ENCODE assay signal across 8 mouse cellular contexts in the genomic region with DNA sequence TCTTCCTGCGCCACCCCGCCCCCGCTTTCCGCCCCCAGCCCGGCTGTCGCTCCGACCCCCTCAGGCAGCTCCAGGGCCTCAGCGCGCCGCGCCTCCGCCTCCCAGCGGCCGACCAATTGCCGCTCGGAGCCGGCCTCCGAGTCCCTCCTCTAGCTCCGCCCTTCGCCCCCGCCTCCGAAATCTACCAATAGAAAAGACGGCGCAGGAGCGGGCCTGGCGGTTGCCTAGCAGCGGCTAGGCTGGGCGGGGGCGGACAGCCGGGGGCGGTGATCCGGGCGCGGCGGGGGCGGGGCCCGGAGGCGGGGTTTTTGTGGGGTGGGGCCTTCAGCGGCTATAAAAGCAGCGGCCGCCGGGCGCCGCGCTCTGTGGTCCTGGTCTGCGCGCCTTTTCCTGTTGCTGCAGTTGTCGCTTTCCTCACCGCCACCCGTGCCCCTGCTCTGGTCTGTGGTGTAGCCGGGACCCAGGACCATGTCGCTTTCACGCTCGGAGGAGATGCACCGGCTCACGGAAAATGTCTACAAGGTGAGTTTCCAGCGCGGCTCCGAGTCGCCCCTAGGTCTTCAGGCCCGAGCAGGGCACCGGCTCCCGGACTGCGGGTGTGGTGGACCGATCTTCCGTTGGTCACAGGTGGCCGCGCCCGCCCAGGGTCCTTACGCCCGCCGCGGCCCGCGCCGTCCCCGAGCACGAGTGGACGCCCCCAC. TPM values are rescaled to one million over a fixed set of nuclear protein-coding genes. Genes with fewer than 3 reads are reported as not detected.
DNase-seq lines count a peak whose midpoint lies in the region; ATAC-seq and TF ChIP-seq lines count a peak whose summit lies in the region.

Gene Baiap2 (plus strand): TSS at position 37 of the 701 bp plus-strand sequence.

- no peaks in the 10 kb centered on the region for H3K27me3 ChIP-seq in forebrain, embryonic 16.5 days (replicated peaks; ENCODE audit: control insufficient read depth, insufficient read depth, low read length)
- H3K27me3 ChIP-seq in lung, embryonic 14.5 days (ENCODE audit: insufficient read depth, low read length): no peaks in the 10 kb centered on the region
- H3K27me3 ChIP-seq in thymus, adult 2 months (ENCODE audit: control insufficient read depth, insufficient read depth, low read length): no peaks in the 10 kb centered on the region

- ATAC-seq in forebrain, embryonic 16.5 days: peak; percentile 95
- ATAC-seq in lung, embryonic 14.5 days (ENCODE audit: insufficient read depth): peak; percentile 94

- peak; percentile 99 for TF ChIP-seq POLR2A in olfactory bulb, adult 2 months (IDR thresholded peaks at IDR 0.05; ENCODE audit: insufficient read depth, low read depth, low read length)
- peak; percentile 98 for TF ChIP-seq POLR2A in thymus, adult 2 months (IDR thresholded peaks at IDR 0.05; ENCODE audit: control insufficient read depth, extremely low read depth, insufficient read depth, low read length, poor library complexity)

- peak; percentile 48 for TF ChIP-seq CTCF in layer of hippocampus, adult 2 months (conservative IDR thresholded peaks at IDR 0.05)
- no peak for TF ChIP-seq CTCF in lung, embryonic 14.5 days (IDR thresholded peaks at IDR 0.05; ENCODE audit: low read depth)
- no peak for TF ChIP-seq CTCF in olfactory bulb, adult 2 months (IDR thresholded peaks at IDR 0.05; ENCODE audit: insufficient read depth, low read depth, low read length)
- no peak for TF ChIP-seq CTCF in thymus, adult 2 months (IDR thresholded peaks at IDR 0.05; ENCODE audit: borderline replicate concordance, control insufficient read depth, extremely low read depth, insufficient read depth, low read length, poor library complexity)

- H3K27ac ChIP-seq in ES-E14 (ENCODE audit: insufficient read depth, low read depth, low read length, poor library complexity, severe bottlenecking): no peak within 1 kb of the TSS
- H3K27ac ChIP-seq in forebrain, embryonic 16.5 days (ENCODE audit: low read length): peak within 1 kb of the TSS; percentile 92
- peak within 1 kb of the TSS; percentile 99 for H3K27ac ChIP-seq in layer of hippocampus, adult 2 months
- H3K27ac ChIP-seq in lung, embryonic 14.5 days (ENCODE audit: low read depth): peak within 1 kb of the TSS; percentile 81
- peak within 1 kb of the TSS; percentile 95 for H3K27ac ChIP-seq in olfactory bulb, adult 2 months (ENCODE audit: insufficient read depth, low read depth, low read length)
- H3K27ac ChIP-seq in thymus, adult 2 months (ENCODE audit: control insufficient read depth, insufficient read depth, low read length): no peak within 1 kb of the TSS

- intact Hi-C loops in heart, postnatal 36 days (cut with DNase I): loop anchor here (2.0 to 5.0 kb wide), 2 partner anchors 26 to 144 kb away; partner anchors contain the start of gene Cep131

- under 1% methylated on average over 51 of the region's 79 CpGs for WGBS in forebrain, embryonic 16.5 days
- WGBS in lung, embryonic 14.5 days: under 1% methylated on average over 67 of the region's 79 CpGs
- WGBS in olfactory bulb, adult 2 months: under 1% methylated on average over 78 of the region's 79 CpGs
- WGBS in thymus, adult 2 months: under 1% methylated on average over 78 of the region's 79 CpGs

- H3K9ac ChIP-seq in ES-E14 (ENCODE audit: insufficient read depth, low read depth, low read length, poor library complexity, severe bottlenecking): peak within 1 kb of the TSS; percentile 75
- peak within 1 kb of the TSS; percentile 79 for H3K9ac ChIP-seq in forebrain, embryonic 16.5 days (replicated peaks; ENCODE audit: low read depth, low read length)
- H3K9ac ChIP-seq in lung, embryonic 14.5 days: peak within 1 kb of the TSS; percentile 75

- DNase-seq in ES-E14 (ENCODE audit: low read depth, low spot score): peak; percentile 97
- peak; percentile 98 for DNase-seq in cerebellum, adult 11-12 months
- peak; percentile 96 to 97 for DNase-seq in heart, postnatal 36 days
- peak; percentile 98 to 99 for DNase-seq in layer of hippocampus, adult 2 months (ENCODE audit: low spot score in 2 of 2)
- DNase-seq in lung, embryonic 14.5 days: peak; percentile 99
- peak; percentile 99 for DNase-seq in thymus, adult 2 months

- peaks cover 10 to 29% of the 10 kb centered on the region in 2 experiments for H3K4me1 ChIP-seq in ES-E14 (ENCODE audit: control insufficient read depth in 2 of 2, insufficient read depth in 2 of 2, low read length in 2 of 2, poor library complexity in 1 of 2)
- H3K4me1 ChIP-seq in forebrain, embryonic 16.5 days (replicated peaks; ENCODE audit: control insufficient read depth, insufficient read depth, low read length): peaks cover 60% of the 10 kb centered on the region
- H3K4me1 ChIP-seq in lung, embryonic 14.5 days (ENCODE audit: insufficient read depth): peaks cover 33% of the 10 kb centered on the region
- H3K4me1 ChIP-seq in olfactory bulb, adult 2 months (ENCODE audit: control insufficient read depth, insufficient read depth, low read length): peaks cover 52% of the 10 kb centered on the region
- H3K4me1 ChIP-seq in thymus, adult 2 months (replicated peaks; ENCODE audit: control insufficient read depth, insufficient read depth, low read length): peaks cover 45% of the 10 kb centered on the region

- H3K4me2 ChIP-seq in forebrain, embryonic 16.5 days (ENCODE audit: low read length): peak within 1 kb of the TSS; percentile 97
- H3K4me2 ChIP-seq in lung, embryonic 14.5 days: peak within 1 kb of the TSS; percentile 98

- H3K9me3 ChIP-seq in ES-E14 (ENCODE audit: control insufficient read depth, insufficient read depth, low read depth, low read length): no peaks in the 10 kb centered on the region
- H3K9me3 ChIP-seq in forebrain, embryonic 16.5 days (ENCODE audit: control insufficient read depth, low read length): no peaks in the 10 kb centered on the region
- no peaks in the 10 kb centered on the region for H3K9me3 ChIP-seq in lung, embryonic 14.5 days (ENCODE audit: low read depth, low read length)

- peak within 1 kb of the TSS; percentile 80 to 98 for H3K4me3 ChIP-seq in ES-E14 (ENCODE audit: insufficient read depth in 1 of 2, low read depth in 1 of 2, low read length in 2 of 2, poor library complexity in 1 of 2, severe bottlenecking in 1 of 2)
- H3K4me3 ChIP-seq in forebrain, embryonic 16.5 days (replicated peaks; ENCODE audit: low read length): peak within 1 kb of the TSS; percentile 76
- H3K4me3 ChIP-seq in layer of hippocampus, adult 2 months: peak within 1 kb of the TSS; percentile 91
- peak within 1 kb of the TSS; percentile 76 for H3K4me3 ChIP-seq in lung, embryonic 14.5 days (ENCODE audit: low read depth, low read length)
- peak within 1 kb of the TSS; percentile 97 for H3K4me3 ChIP-seq in olfactory bulb, adult 2 months (ENCODE audit: insufficient read depth, low read depth, low read length)
- H3K4me3 ChIP-seq in thymus, adult 2 months (ENCODE audit: control insufficient read depth, insufficient read depth, low read length): peak within 1 kb of the TSS; percentile 68

- H3K36me3 ChIP-seq in ES-E14 (ENCODE audit: control insufficient read depth, insufficient read depth, low read length, poor library complexity, severe bottlenecking): no peaks in the 10 kb centered on the region
- H3K36me3 ChIP-seq in forebrain, embryonic 16.5 days (ENCODE audit: control insufficient read depth, insufficient read depth): no peaks in the 10 kb centered on the region
- H3K36me3 ChIP-seq in lung, embryonic 14.5 days (ENCODE audit: insufficient read depth): no peaks in the 10 kb centered on the region
- no peaks in the 10 kb centered on the region for H3K36me3 ChIP-seq in thymus, adult 2 months (ENCODE audit: control insufficient read depth, insufficient read depth, low read length)

- in situ Hi-C loops in ES-E14 (cut with MboI; ENCODE audit: low sequenced_read_pairs in 2 of 2, unreplicated experiment in 2 of 2): no loop called here

TF ChIP-seq in ES-E14, 5 proteins besides CTCF, POLR2A, EP300 and RAD21:
- no peak for TF ChIP-seq CHD2 (IDR thresholded peaks at IDR 0.05; ENCODE audit: low read depth, low read length)
- no peak for TF ChIP-seq ZNF384 (IDR thresholded peaks at IDR 0.05; ENCODE audit: low read depth, low read length)
- TF ChIP-seq ZC3H11A (IDR thresholded peaks at IDR 0.05; ENCODE audit: borderline replicate concordance, low read depth, low read length): no peak
- no peak for TF ChIP-seq MAFK (IDR thresholded peaks at IDR 0.05; ENCODE audit: insufficient read depth, low read depth, low read length)
- no peak for TF ChIP-seq HCFC1 (IDR thresholded peaks at IDR 0.05; ENCODE audit: borderline replicate concordance, insufficient read depth, low read length)

RNA-seq across cellular contexts. Expression of gene Baiap2, which starts in this region (rescaled TPM):
- total RNA-seq in ES-E14 (2012; rRNA removed): 21.8 and 23.3 TPM in 2 replicates
- polyA plus RNA-seq in forebrain, embryonic 16.5 days (2015; fragmentation: Nextera tagmentation; extraction: Ambion mirVana): 36.5 and 38.7 TPM in 2 replicates
- total RNA-seq in heart, postnatal 36 days (2021): 10 to 100 TPM in 1 of 2 experiments, 1 to 10 TPM in 1; 4.4 to 12.0 TPM
- 100 to 1,000 TPM; 244 to 257 TPM for total RNA-seq in layer of hippocampus, adult 2 months (2021)
- 20.4 and 20.5 TPM in 2 replicates for polyA plus RNA-seq in lung, embryonic 14.5 days (2014; fragmentation: Nextera tagmentation; extraction: Ambion mirVana)
- polyA plus RNA-seq in olfactory bulb, adult 2 months (2012; ENCODE audit: insufficient read depth, insufficient read length, low replicate concordance, missing spikeins): not detected in 2 replicates
- 53.7 and 59.8 TPM in 2 replicates for polyA plus RNA-seq in thymus, adult 2 months (2012; rRNA removed)

Comparison
In these comparisons a context has a peak if more than half of its experiments do, and no peak if none do; other contexts are left out.
1. RNA of gene Baiap2 (total RNA-seq): 244 to 257 TPM in layer of hippocampus, adult 2 months; 21.8 to 23.3 TPM in ES-E14 and 4.4 to 12.0 TPM in heart, postnatal 36 days; every median in the first group is over 10 times any median in the second.
2. H3K27ac ChIP-seq: peak in forebrain, embryonic 16.5 days (single experiment), layer of hippocampus, adult 2 months (single experiment), lung, embryonic 14.5 days (single experiment) and olfactory bulb, adult 2 months (single experiment); none in ES-E14 (single experiment) and thymus, adult 2 months (single experiment).
3. Peak in every context shown above with its lines, with median percentiles within 50 percentile points of each other: DNase-seq, H3K4me3 ChIP-seq and H3K9ac ChIP-seq.